Mouse (Mus musculus) cerebellum, adult 2 months (tissue): Measurements from ENCODE around the gene Zer1. TPM values are rescaled to one million over a fixed set of nuclear protein-coding genes. Genes with fewer than 3 reads are reported as not detected.

Experiments
- DNase-seq, 2 experiments: peaks; one replicate each; pipeline ENCODE4 v3.0.0; 2021
- H3K27ac ChIP-seq: fragments of 200-500 bp; 2 replicates; pipeline ENCODE4 v1.5.1; 2012; ENCODE audit warnings: low read length, control low read depth, inconsistent platforms; ENCODE audit not compliant: insufficient read depth
- H3K27me3 ChIP-seq: fragments of 200-500 bp; 2 replicates; pipeline ENCODE4 v1.6.1; 2012; ENCODE audit warnings: inconsistent platforms, mild to moderate bottlenecking, low read length, moderate library complexity; ENCODE audit not compliant: control insufficient read depth, insufficient read depth
- H3K4me1 ChIP-seq: fragments of 200-500 bp; 2 replicates; pipeline ENCODE4 v1.6.1; 2011; ENCODE audit warnings: low read length; ENCODE audit not compliant: control insufficient read depth, insufficient read depth
- H3K4me3 ChIP-seq: fragments of 200-500 bp; replicated peaks from 2 replicates; pipeline ENCODE3; 2011; ENCODE audit warnings: mild to moderate bottlenecking, low read depth, low read length, control low read depth; ENCODE audit not compliant: insufficient read depth
- CTCF ChIP-seq: fragments of 200-500 bp; IDR thresholded peaks from 2 replicates; pipeline ENCODE4 v1.5.1; 2011; ENCODE audit warnings: low read depth, mild to moderate bottlenecking, control low read depth, low read length, moderate library complexity, borderline replicate concordance; ENCODE audit not compliant: insufficient read depth
- POLR2A ChIP-seq: fragments of 200-500 bp; IDR thresholded peaks from 2 replicates; pipeline ENCODE4 v1.6.1; 2011; ENCODE audit warnings: low read length, control low read depth, borderline replicate concordance; ENCODE audit not compliant: insufficient read depth
- WGBS: fragments of 180-500 bp; shearing (Covaris S2); methylation state at CpG from one replicate; pipeline ENCODE4 v1.1.7; 2018; 5-methylcytosine and 5-hydroxymethylcytosine counted together
- polyA plus RNA-seq: library from polyadenylated mRNA; depleted of rRNA; stranded (reverse); fragments of >200 nt; gene quantifications from 2 replicates; pipeline ENCODE4 v1.2.3, GENCODE M21; 2012; rRNA removed

Zer1 gene
- polyA plus RNA-seq, 1 experiment = 137 TPM

DNA sequence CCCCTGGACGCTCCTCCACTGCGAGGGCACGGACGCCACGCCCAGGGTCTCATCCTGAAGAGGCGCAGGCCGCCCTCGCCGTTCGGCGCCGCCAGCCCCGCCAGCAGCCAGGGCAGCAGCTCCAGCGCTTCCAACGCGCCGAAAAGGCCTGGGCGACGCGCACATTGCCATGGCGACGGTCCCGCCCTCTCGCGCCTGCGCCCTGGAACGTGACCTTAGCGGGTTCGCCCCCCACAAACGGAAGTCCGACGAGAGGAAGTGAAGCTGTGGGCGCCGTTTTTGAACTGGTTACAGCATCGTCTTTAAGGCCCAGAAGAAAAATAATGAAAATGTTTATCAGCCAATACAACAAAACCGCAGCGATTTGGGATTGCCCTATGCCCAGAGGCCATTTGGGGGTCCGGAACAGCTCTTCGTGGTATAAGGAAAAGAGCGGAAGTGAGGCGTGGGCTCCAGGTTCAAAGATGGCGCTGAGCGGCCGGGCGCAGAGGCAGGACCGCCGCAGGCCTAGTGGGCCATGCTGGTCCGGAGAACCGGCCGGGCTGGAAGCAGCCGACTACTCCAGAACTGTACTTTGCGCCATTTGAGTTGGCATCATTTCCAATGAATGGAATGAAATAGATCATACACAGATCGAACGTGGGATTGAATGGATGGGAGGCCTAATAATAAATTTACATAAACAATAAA is 75.5 kb downstream of the Zer1 start, which contains the start of gene Wdr34:
TSS of gene Wdr34 (minus strand) at position 183 of the 690 bp plus-strand sequence.
- under 1% methylated on average over 54 of the region's 54 CpGs for WGBS
- Histone ChIP-seq H3K27ac (peak within 1 kb of the TSS; percentile 91), H3K4me3 (peak within 1 kb of the TSS; percentile 78), H3K27me3 (no peaks in the 10 kb centered on the region), H3K4me1 (no peaks in the 10 kb centered on the region)
- TF ChIP-seq POLR2A = peak; percentile 58; the same call in 1 of the 2 replicates
- TF ChIP-seq CTCF = no peak
- peak; percentile 96 to 98 for DNase-seq

- Histone ChIP-seq H3K4me3 (peak overlapping the region; percentile 78), H3K4me1 (no peaks in the 10 kb centered on the region), H3K27ac (no peak overlapping the region), H3K27me3 (no peaks in the 10 kb centered on the region)
- TF ChIP-seq CTCF = no peak
- DNase-seq = no peak
- 49% methylated on average over 11 of the region's 11 CpGs for WGBS
These were observed 76.3 kb downstream of the Zer1 start for GRCm38 (mm10) chr2:30048101-30048501.

Other genes starting within 250 kb of the Zer1 start
- gene Odf2, start 235.4 kb downstream of the Zer1 start, polyA plus RNA-seq = 264 and 287 TPM in 2 replicates
- 72.7 and 74.7 TPM in 2 replicates for gene Gle1, start 189.2 kb downstream of the Zer1 start, polyA plus RNA-seq
- 922 and 988 TPM in 2 replicates for gene Sptan1, start 159.0 kb downstream of the Zer1 start, polyA plus RNA-seq
- 25.2 and 25.6 TPM in 2 replicates for gene Wdr34, start 75.7 kb downstream of the Zer1 start, polyA plus RNA-seq
- gene Set, start 67.2 kb downstream of the Zer1 start, polyA plus RNA-seq = 138 and 159 TPM in 2 replicates
- gene Pkn3, start 46.9 kb downstream of the Zer1 start, polyA plus RNA-seq = 2.4 TPM in 2 replicates
- 14.4 and 15.5 TPM in 2 replicates for gene Zdhhc12, start 30.9 kb downstream of the Zer1 start, polyA plus RNA-seq
- 57.7 and 58.2 TPM in 2 replicates for gene Tbc1d13, start 9.2 kb upstream of the Zer1 start, polyA plus RNA-seq
- 52.9 and 54.1 TPM in 2 replicates for gene Endog, start 46.9 kb upstream of the Zer1 start, polyA plus RNA-seq
- gene Spout1, start 53.9 kb upstream of the Zer1 start, polyA plus RNA-seq = 50.5 and 52.7 TPM in 2 replicates
- 45.6 and 55.8 TPM in 2 replicates for gene Kyat1, start 81.3 kb upstream of the Zer1 start, polyA plus RNA-seq
- gene Lrrc8a, start 113.1 kb upstream of the Zer1 start, polyA plus RNA-seq = 54.8 and 58.0 TPM in 2 replicates
- gene Gm28035, start 116.0 kb upstream of the Zer1 start, polyA plus RNA-seq = 8.5 and 8.6 TPM in 2 replicates
- 25.7 and 30.2 TPM in 2 replicates for gene Phyhd1, start 141.6 kb upstream of the Zer1 start, polyA plus RNA-seq
- not detected in 2 replicates for gene Gm28038, start 156.5 kb upstream of the Zer1 start, polyA plus RNA-seq
- 20.8 and 21.8 TPM in 2 replicates for gene Dolk, start 161.7 kb upstream of the Zer1 start, polyA plus RNA-seq
- 19.4 and 22.9 TPM in 2 replicates for gene Nup188, start 161.8 kb upstream of the Zer1 start, polyA plus RNA-seq
- 509 and 525 TPM in 2 replicates for gene Sh3glb2, start 234.8 kb upstream of the Zer1 start, polyA plus RNA-seq
- gene Miga2, start 239.6 kb upstream of the Zer1 start, polyA plus RNA-seq = 108 and 114 TPM in 2 replicates